Mouse (Mus musculus) left cerebral cortex, adult 2 months (tissue): ENCODE results near the gene 2210017I01Rik. TPM values are rescaled to one million over a fixed set of nuclear protein-coding genes. Genes with fewer than 3 reads are reported as not detected.
A peak's percentile ranks its signal among the peaks of the same experiment; 100 is the strongest.

Experiments
- DNase-seq, 2 experiments: peaks; one replicate each; pipeline ENCODE4 v3.0.0; 2021 to 2022; ENCODE audit warnings: low spot score in 2 of 2, mixed read lengths in 1 of 2; ENCODE audit errors: extremely low spot score in 1 of 2
- H3K27ac ChIP-seq: fragments of 200-600 bp; 2 replicates; pipeline ENCODE4 v1.8.1; 2022
- H3K4me3 ChIP-seq: fragments of 200-600 bp; 2 replicates; pipeline ENCODE4 v1.8.1; 2022
- CTCF ChIP-seq: fragments of 200-600 bp; IDR thresholded peaks from 2 replicates; pipeline ENCODE4 v1.8.1; 2022; ENCODE audit warnings: antibody characterized with exemption, mild to moderate bottlenecking, moderate library complexity
- intact Hi-C: fragments of 180-260 bp; cut with DNase I; formaldehyde crosslinking; loops from one replicate; pipeline ENCODE4 v1.15.1; 2025
- long read RNA-seq, 2 experiments: library from polyadenylated mRNA; stranded (forward); transcript quantifications; one replicate each; pipeline ENCODE4 v2.0.0; 2021; ENCODE audit warnings: borderline mapping rate in 2 of 2
- total RNA-seq, 2 experiments: library from RNA; stranded (reverse); gene quantifications; 2 replicates each; pipeline ENCODE4 v1.2.3; 2021

Gene 2210017I01Rik
- total RNA-seq = not detected
- long read RNA-seq, experiment 1 = 0 reads
- long read RNA-seq, experiment 2 = 0 reads

DNA sequence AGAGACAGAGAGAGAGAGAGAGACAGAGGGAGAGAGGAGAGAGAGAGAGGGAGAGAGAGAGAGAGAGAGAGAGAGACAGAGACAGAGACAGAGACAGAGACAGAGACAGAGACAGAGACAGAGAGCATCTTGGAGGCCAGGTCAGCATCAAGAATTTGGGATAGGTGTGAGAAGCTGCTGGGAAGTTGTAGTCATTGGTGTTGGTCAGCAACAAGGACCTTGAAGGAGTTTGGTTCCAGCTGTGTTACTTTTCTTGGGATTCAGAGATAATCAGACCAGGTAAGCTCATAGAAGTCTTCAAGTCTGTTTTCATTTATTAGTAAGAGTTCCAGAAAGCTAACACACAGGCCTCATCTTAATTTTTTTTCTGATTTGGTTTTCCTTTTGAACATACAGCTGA lies at the start of gene 2210017I01Rik:
Gene 2210017I01Rik (minus strand): TSS at position 101 of the 400 bp plus-strand sequence.
- intact Hi-C loops = loop anchor here (10.0 kb wide), 1 partner anchor 213 kb away; no protein-coding TSS in a partner anchor
- TF ChIP-seq CTCF = no peak
- Histone ChIP-seq H3K27ac (no peak within 1 kb of the TSS), H3K4me3 (no peak within 1 kb of the TSS)
- DNase-seq = no peak

DNA sequence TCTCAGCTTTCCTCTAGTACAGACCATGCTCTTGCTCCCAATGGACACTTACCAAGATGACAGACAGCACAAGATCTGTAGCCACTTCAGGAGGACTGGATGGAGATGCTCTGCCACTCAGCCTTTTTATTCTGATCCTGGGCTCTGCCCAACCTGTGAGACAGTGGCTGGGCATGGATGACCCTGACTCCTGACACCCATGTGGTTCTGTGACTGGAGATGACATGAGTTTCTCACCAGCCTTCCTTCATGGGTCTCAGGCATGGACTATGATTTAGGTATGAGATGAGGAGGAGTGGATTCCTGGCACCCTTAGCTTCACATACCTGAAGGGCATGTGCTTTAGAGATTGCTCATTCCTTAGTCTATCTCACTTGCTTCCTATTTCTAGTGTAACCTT lies 49.5 kb upstream of the 2210017I01Rik start, which contains the start of gene Lce1b:
Gene Lce1b (minus strand): TSS at position 101 of the 400 bp plus-strand sequence.
- intact Hi-C loops = no loop called here
- H3K4me3 ChIP-seq = no peak within 1 kb of the TSS
- no peak within 1 kb of the TSS for H3K27ac ChIP-seq
- no peak for DNase-seq
- no peak for TF ChIP-seq CTCF

GRCm38 (mm10) chr3:92648207-92648606 lies 40.9 kb upstream of the 2210017I01Rik start, which contains the start of gene Lce1a1:
Lce1a1 (minus strand) TSS chr3:92648307.
- intact Hi-C loops = no loop called here
- H3K4me3 ChIP-seq = no peak within 1 kb of the TSS
- H3K27ac ChIP-seq = no peak within 1 kb of the TSS
- no peak for DNase-seq
- TF ChIP-seq CTCF = no peak

- no peak overlapping the region for H3K27ac ChIP-seq
- intact Hi-C loops = no loop called here
- TF ChIP-seq CTCF = no peak
- DNase-seq = no peak
- H3K4me3 ChIP-seq = no peak overlapping the region
Observed at GRCm38 (mm10) chr3:92639854-92640253, 32.6 kb upstream of the 2210017I01Rik start.

DNA sequence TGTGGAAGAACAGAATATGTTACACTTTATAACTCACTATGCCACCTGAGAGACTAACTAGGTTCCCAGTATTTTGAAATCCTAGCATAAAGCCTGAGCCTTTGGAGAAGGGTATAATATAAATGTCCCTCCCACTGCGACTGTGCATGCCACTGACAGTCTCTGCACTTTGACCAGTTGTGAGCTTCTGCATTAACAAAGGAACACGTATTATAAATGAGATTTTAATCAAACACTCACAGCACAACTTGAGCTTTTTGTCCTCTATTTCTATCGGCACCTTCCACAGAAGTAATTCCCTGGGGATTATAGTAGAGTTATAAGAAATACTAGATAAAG lies 31.3 kb upstream of the 2210017I01Rik start:
- Histone ChIP-seq H3K4me3 (no peak overlapping the region), H3K27ac (no peak overlapping the region)
- intact Hi-C loops = no loop called here
- no peak for TF ChIP-seq CTCF
- DNase-seq = no peak

GRCm38 (mm10) chr3:92637745-92638652 lies 30.7 kb upstream of the 2210017I01Rik start:
- intact Hi-C loops = no loop called here
- TF ChIP-seq CTCF = no peak
- Histone ChIP-seq H3K4me3 (no peak overlapping the region), H3K27ac (no peak overlapping the region)
- no peak for DNase-seq

- DNase-seq = no peak
- no peak for TF ChIP-seq CTCF
- Histone ChIP-seq H3K4me3 (no peak within 1 kb of the TSS), H3K27ac (no peak within 1 kb of the TSS)
- intact Hi-C loops = no loop called here
Observed at GRCm38 (mm10) chr3:92621560-92621959, 14.3 kb upstream of the 2210017I01Rik start, which contains the start of gene Lce6a. Lce6a (minus strand) TSS chr3:92621660.

DNA sequence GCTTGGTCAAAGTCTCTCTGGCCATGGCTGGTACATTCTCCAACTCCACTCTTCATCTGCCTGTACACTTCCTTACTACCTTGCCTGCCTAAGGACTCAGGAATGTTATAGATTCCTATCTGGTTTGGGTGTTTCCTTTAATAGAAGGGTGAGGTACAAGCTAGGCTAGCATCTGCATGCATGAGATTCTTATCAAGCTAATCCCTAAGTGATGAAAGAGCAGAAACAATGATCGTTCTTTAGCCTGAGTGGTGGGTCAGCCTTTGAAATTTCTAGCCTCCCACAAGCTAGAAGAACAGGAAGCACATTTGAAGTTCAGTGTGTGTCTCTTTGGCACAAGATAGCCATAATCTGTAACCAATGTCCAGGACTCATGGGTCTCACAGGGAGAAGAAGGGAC lies 2.5 kb upstream of the 2210017I01Rik start:
- no peak for DNase-seq
- H3K4me3 ChIP-seq = no peak overlapping the region
- intact Hi-C loops = loop anchor here (10.0 kb wide), 1 partner anchor 215 kb away; no protein-coding TSS in a partner anchor
- no peak overlapping the region for H3K27ac ChIP-seq
- no peak for TF ChIP-seq CTCF

GRCm38 (mm10) chr3:92602169-92602568 lies 5.1 kb downstream of the 2210017I01Rik start:
- H3K4me3 ChIP-seq = no peak overlapping the region
- intact Hi-C loops = loop anchor here (10.0 kb wide), 1 partner anchor 207 kb away; no protein-coding TSS in a partner anchor
- TF ChIP-seq CTCF = peak; percentile 53
- H3K27ac ChIP-seq = no peak overlapping the region
- no peak for DNase-seq

DNA sequence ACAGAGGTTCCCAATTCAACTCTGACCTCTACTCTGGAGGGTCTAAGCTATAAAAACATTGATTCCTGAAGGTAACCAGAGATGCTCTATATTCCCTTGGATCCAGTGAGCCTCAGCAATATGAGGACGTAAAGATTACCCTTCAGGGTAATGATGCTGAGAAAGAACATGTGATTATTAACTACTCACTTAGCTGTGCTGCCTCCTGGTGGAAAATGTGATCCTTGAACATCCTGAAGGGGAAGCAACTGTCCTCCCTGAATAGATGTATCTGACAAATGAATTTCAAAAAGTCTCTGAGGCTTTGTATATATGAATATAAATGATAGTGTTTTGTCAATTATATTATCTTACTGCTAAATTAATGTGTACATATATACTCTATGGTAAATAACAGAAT lies 6.8 kb downstream of the 2210017I01Rik start:
- intact Hi-C loops = loop anchor here (10.0 kb wide), 1 partner anchor 206 kb away; no protein-coding TSS in a partner anchor
- H3K4me3 ChIP-seq = no peak overlapping the region
- H3K27ac ChIP-seq = no peak overlapping the region
- no peak for DNase-seq
- no peak; the same call in 1 of the 2 replicates for TF ChIP-seq CTCF

GRCm38 (mm10) chr3:92599973-92600372 lies 7.3 kb downstream of the 2210017I01Rik start:
- no peak overlapping the region for H3K4me3 ChIP-seq
- TF ChIP-seq CTCF = no peak

GRCm38 (mm10) chr3:92598429-92598828 lies 8.9 kb downstream of the 2210017I01Rik start:
- DNase-seq = no peak
- intact Hi-C loops = no loop called here
- TF ChIP-seq CTCF = no peak
- H3K4me3 ChIP-seq = no peak overlapping the region
- H3K27ac ChIP-seq = no peak overlapping the region

More at GRCm38 (mm10) chr3:92599973-92600372, 7.3 kb downstream of the 2210017I01Rik start:
- no peak for DNase-seq
- intact Hi-C loops = loop anchor here (1.0 to 10.0 kb wide), 2 partner anchors 205 to 449 kb away; no protein-coding TSS in a partner anchor
- H3K27ac ChIP-seq = no peak overlapping the region
